Comparison of ENCODE assay signal across 9 mouse cellular contexts in genomic region chrX:98348036-98348435, GRCm38 (mm10).
DNase-seq lines count a peak whose midpoint lies in the region; ATAC-seq and TF ChIP-seq lines count a peak whose summit lies in the region.
"Had no signal": no experiment of that assay in that cellular context is flagged by ENCODE, and none has a peak within 500 bp of the region (broad histone marks: within the 10 kb centered on the region; RNA-seq: fewer than 3 reads in every experiment).

No protein-coding gene starts in this region.

- H3K4me3 ChIP-seq in heart, embryonic 11.5 days (ENCODE audit: low read depth, low read length): no peak overlapping the region
- H3K4me3 ChIP-seq in gastrocnemius, adult 2 months: no peak overlapping the region; the same call in 1 of the 2 replicates
- H3K4me3 ChIP-seq in hindbrain, embryonic 16.5 days (ENCODE audit: low read length): no peak overlapping the region
- H3K4me3 ChIP-seq: heart, embryonic 13.5 days had no signal

- H3K27me3 ChIP-seq in heart, embryonic 11.5 days (ENCODE audit: control insufficient read depth, insufficient read depth, low read length): no peaks in the 10 kb centered on the region
- no peaks in the 10 kb centered on the region for H3K27me3 ChIP-seq in hindbrain, embryonic 16.5 days (replicated peaks; ENCODE audit: control insufficient read depth, insufficient read depth, low read length)
- H3K27me3 ChIP-seq: heart, embryonic 13.5 days had no signal

- DNase-seq in heart, adult 11 months: peak; percentile 94
- peak; percentile 15 for DNase-seq in NIH3T3 (ENCODE audit: low read depth)
- peak; percentile 79 for DNase-seq in gastrocnemius, adult 2 months
- peak; percentile 36 to 43 for DNase-seq in kidney, postnatal 36 days
- no peak for DNase-seq in c-Kit-positive CD71-positive TER-119-positive erythroid progenitor cells, embryonic 14.5 days (ENCODE audit: low spot score)
- DNase-seq in spleen, adult 12 weeks (ENCODE audit: low spot score): no peak

- ATAC-seq in heart, embryonic 11.5 days (replicated peaks; ENCODE audit: insufficient number of reproducible peaks, low FRiP score, low TSS enrichment): no peak
- ATAC-seq in hindbrain, embryonic 16.5 days: no peak

- no peak for TF ChIP-seq CTCF in gastrocnemius, adult 2 months (IDR thresholded peaks at IDR 0.05)

- 46% methylated on average over 4 of the region's 4 CpGs for WGBS in heart, embryonic 11.5 days (ENCODE audit: insufficient replicate concordance)
- 58% methylated on average over 4 of the region's 4 CpGs for WGBS in hindbrain, embryonic 16.5 days

- H3K27ac ChIP-seq in heart, embryonic 11.5 days (ENCODE audit: low read depth, low read length): no peak overlapping the region
- peak overlapping the region; percentile 70 for H3K27ac ChIP-seq in gastrocnemius, adult 2 months
- no peak overlapping the region for H3K27ac ChIP-seq in hindbrain, embryonic 16.5 days (ENCODE audit: low read depth, low read length)
- H3K27ac ChIP-seq: heart, embryonic 13.5 days had no signal

- no peaks in the 10 kb centered on the region for H3K36me3 ChIP-seq in heart, embryonic 11.5 days (ENCODE audit: control insufficient read depth, insufficient read depth, low read length)
- no peaks in the 10 kb centered on the region for H3K36me3 ChIP-seq in hindbrain, embryonic 16.5 days (ENCODE audit: control insufficient read depth, insufficient read depth, low read length)
- H3K36me3 ChIP-seq: heart, embryonic 13.5 days had no signal

- H3K9me3 ChIP-seq in heart, embryonic 11.5 days (replicated peaks; ENCODE audit: control insufficient read depth, low read length): no peaks in the 10 kb centered on the region
- H3K9me3 ChIP-seq in hindbrain, embryonic 16.5 days (ENCODE audit: control insufficient read depth, low read length): no peaks in the 10 kb centered on the region
- H3K9me3 ChIP-seq: heart, embryonic 13.5 days had no signal

- no peaks in the 10 kb centered on the region for H3K4me1 ChIP-seq in heart, embryonic 11.5 days (ENCODE audit: control insufficient read depth, insufficient read depth, low read length)
- no peaks in the 10 kb centered on the region for H3K4me1 ChIP-seq in hindbrain, embryonic 16.5 days (ENCODE audit: control insufficient read depth, insufficient read depth, low read depth, low read length)
- H3K4me1 ChIP-seq: heart, embryonic 13.5 days had no signal

- intact Hi-C loops in gastrocnemius, adult 2 months (cut with DNase I): no loop called here

- no peak overlapping the region for H3K9ac ChIP-seq in heart, embryonic 11.5 days (ENCODE audit: low read depth, low read length)
- no peak overlapping the region for H3K9ac ChIP-seq in hindbrain, embryonic 16.5 days (ENCODE audit: low read depth, low read length)
- H3K9ac ChIP-seq: heart, embryonic 13.5 days had no signal

- no peak overlapping the region for H3K4me2 ChIP-seq in heart, embryonic 11.5 days
- H3K4me2 ChIP-seq in hindbrain, embryonic 16.5 days (ENCODE audit: low read length): no peak overlapping the region
- H3K4me2 ChIP-seq: heart, embryonic 13.5 days had no signal

Comparison
In these comparisons a context has a peak if more than half of its experiments do, and no peak if none do; other contexts are left out.
1. DNase-seq: peak in heart, adult 11 months (single experiment), NIH3T3 (single experiment), gastrocnemius, adult 2 months (single experiment) and kidney, postnatal 36 days (2 of 2); none in c-Kit-positive CD71-positive TER-119-positive erythroid progenitor cells, embryonic 14.5 days (single experiment) and spleen, adult 12 weeks (single experiment).